Mouse (Mus musculus) gastrocnemius, postnatal 4 days (tissue): ENCODE data around the gene Chd8. TPM values are rescaled to one million over a fixed set of nuclear protein-coding genes. Genes with fewer than 3 reads are reported as not detected.
"Not testable (repeated sequence)": the region's sequence is repeated elsewhere in the genome, so short reads cannot be mapped to it uniquely, and the experiment has no call there.

Experiments used
- DNase-seq, 2 experiments: peaks; one replicate each; pipeline ENCODE4 v3.0.0; 2021 to 2022; ENCODE audit warnings: low spot score in 2 of 2, mixed read lengths in 2 of 2
- long read RNA-seq, 2 experiments: library from polyadenylated mRNA; stranded (forward); transcript quantifications; one replicate each; pipeline ENCODE4 v2.0.0; 2021
- total RNA-seq, 2 experiments: library from RNA; stranded (reverse); gene quantifications; 2 replicates each; pipeline ENCODE4 v1.2.3; 2021

Gene Chd8
- 10 to 100 TPM; 76.4 to 78.8 TPM for total RNA-seq
- long read RNA-seq, experiment 1, partial matches to known transcripts, result 0 of 2 reads
- long read RNA-seq, experiment 1, other reads (novel, unspliced or antisense), result 1 of 2 reads
- long read RNA-seq, experiment 2, partial matches to known transcripts, result 3 of 5 reads
- long read RNA-seq, experiment 2, other reads (novel, unspliced or antisense), result 2 of 5 reads

DNA sequence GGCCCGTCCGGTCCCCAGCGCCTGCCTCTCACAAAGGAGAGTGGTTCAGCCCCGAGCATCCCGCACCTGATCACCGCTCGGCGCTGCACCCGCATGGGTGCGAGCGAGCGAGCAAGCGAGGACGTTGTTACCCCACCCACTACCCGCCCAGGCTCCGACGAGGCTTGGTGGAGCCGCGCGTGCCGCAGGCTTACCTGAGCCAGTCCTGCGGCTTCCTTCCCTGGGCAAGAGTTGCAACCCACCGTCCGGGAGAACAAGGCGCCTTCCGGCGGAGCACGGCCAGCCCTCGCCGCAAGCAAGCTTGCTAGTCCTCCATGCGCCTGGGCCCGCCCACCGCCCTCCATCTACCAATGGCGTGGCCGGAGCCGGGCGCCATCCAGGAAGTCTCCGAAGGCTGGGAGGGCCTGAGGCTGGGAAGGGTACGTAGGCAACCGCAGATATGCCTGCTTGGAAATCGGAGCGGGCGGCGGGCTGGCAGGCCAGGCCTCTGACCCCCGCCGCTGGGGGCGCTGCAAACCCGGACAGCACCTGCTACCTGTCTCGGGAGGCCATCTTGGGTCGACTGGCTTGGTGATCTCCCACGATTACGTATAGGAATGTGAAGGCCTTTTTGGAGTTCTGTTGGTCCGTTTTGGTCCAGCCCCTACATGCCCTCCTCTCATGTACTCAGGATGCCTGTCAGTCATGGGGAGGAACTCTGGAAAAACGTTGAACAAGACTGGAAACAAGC lies at the start of gene Chd8:
Gene Chd8 (minus strand): TSS at position 297 of the 730 bp plus-strand sequence.
- DNase-seq, result peak; percentile 95 to 98

DNA sequence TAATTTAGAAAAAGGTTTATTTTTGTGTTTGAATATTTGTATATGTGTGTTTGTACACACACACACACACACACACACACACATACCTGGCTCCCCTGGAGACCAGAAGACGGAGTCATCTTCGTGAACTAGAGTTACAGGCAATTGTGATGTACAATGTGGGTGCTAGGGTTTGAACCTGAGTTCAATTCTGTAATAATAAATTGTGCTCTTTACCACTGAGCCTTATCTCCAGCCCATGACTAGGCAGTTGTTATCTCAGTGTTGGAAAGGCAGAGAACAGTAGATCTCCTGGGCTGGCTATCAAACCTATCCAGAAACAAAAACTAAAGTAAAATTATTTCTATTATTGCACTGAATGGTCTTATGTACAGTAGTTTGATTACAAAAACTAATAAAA lies 48.5 kb upstream of the Chd8 start:
- DNase-seq, result no peak

DNA sequence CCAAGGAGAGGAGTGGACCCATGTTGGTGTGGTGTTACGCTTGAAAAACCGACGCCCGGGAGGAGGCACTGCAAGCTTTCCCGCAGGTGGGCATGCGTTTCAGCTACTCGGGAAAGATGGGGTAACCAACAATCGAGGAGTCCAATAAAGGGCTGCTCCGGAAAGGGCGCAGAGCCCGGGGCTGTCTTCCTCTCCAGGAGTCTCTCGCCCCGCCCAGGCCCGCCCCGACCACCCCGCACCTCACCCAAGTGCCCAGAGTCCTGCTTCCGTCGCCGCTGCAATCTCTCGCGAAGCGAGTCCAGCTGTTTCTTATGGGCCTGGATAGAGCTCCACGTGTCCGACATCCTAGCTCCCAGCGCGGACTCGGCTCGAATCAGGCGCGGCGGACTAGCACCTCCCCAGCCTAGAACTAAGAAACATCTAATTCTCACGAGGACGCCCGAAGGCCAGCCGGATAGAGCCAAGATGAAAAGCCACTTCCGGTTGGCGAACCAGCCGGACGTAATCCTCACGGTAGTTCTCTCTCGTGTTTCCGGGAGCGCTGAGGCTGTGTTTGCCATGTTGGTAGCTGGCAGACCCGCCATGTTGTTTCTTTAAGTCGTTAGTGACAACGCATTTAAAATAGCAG lies 47.2 kb upstream of the Chd8 start, which contains the start of gene Mettl3:
Gene Mettl3 (minus strand): TSS at position 485 of the 628 bp plus-strand sequence.
- DNase-seq, result peak; percentile 76 to 92

DNA sequence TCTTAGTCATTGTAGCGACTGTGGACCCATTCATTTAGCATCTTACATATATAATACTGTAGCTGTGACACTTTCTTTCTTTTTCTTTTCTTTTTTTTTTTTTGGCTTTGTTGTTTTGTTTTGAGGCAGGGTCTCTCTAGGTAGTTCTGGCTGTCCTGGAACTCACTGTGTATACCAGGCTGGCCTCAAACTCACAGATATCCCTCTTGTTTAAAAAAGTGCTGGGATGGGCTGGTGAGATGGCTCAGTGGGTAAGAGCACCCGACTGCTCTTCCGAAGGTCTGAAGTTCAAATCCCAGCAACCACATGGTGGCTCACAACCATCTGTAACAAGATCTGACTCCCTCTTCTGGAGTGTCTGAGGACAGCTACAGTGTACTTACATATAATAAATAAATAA lies 45.9 kb upstream of the Chd8 start:
- not testable (repeated sequence) for DNase-seq

DNA sequence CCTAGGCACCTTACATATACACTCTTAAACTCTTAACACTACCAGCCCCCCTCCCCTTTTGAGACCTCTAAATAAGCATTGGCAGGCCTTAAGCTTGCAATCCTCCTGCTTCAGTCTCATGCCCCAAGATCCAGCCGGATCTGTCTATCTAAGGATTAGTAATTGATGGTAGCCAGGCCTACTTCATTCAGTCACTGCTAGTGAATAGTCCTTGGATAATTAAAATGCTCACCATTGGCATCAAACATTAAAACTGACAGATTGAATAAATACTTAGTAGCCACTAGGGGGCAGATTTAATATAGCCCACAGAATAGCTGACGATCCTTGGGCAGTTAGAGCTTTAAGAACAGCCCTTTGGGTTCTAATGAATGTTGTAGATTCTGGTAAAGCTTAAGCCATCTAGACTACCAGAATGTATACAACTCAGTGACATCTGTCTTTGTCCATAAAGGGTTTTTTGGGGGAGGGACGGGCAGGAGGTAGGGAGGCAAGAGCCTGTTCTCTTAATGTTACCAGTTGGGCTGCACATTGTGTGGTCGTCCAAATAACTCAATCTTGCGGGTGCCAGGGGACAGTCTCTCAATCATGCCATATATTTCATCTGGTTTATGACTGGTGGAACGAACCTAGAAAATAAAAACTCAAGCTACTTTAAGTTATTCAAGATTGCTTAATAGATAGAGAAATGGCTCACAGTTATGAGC lies 38.1 kb upstream of the Chd8 start:
- DNase-seq, result no peak

DNA sequence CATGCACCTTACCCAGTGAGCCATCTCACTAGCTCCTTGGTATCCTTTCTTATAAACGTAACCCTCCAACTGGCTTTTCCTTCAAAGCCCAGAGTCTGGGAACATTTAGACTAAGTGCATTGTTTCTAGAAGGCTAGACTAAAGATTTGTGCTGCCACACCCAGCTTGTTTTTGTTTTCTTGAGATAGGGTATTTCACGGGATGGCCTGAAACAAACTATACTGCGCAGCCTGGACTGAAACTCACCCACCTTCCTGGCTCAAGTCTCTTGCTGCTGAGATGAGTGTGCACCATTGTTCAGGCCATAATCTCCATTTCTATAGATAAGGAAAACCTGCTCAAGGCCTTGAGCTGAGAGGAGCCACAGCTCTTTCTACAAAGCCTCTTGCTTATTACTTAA lies 26.6 kb upstream of the Chd8 start:
- no peak for DNase-seq

DNA sequence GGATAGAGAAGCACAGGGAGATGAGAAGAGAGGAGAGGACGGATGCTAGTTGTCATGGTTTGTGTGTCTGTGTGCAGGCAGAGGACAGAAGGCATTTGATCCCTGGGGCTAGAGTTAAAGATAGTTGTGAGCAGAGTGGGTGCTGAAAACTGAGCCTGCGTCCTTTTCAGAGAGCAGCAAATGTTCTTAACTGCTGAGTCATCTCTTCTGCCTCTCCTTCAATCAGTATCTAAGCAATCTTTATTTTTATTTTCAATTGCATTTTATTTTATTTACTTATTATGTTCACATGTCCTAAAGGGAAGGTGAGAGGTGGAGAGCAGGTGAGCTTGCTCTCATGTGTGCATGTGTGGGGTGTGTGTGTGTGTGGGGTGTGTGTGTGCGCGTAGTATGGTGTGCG lies 26.0 kb upstream of the Chd8 start:
- no peak for DNase-seq

DNA sequence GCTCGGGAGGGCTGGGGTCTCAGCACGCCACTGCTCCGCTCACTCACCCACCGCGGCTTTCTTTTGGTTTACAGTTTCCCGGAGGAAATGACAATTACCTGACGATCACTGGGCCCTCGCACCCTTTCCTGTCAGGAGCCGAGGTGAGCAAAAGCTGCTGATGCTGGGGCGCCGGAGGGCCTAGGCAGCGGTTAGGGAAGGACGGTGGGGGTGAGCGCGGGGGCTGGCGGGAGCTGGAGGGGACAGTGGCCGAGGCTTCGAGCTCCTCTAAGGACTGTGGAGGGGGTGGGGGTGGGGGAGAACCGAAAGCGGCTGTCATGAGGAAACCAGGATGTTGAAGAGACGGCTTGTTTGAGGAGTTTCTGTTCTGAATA lies 22.2 kb upstream of the Chd8 start:
- no peak for DNase-seq

DNA sequence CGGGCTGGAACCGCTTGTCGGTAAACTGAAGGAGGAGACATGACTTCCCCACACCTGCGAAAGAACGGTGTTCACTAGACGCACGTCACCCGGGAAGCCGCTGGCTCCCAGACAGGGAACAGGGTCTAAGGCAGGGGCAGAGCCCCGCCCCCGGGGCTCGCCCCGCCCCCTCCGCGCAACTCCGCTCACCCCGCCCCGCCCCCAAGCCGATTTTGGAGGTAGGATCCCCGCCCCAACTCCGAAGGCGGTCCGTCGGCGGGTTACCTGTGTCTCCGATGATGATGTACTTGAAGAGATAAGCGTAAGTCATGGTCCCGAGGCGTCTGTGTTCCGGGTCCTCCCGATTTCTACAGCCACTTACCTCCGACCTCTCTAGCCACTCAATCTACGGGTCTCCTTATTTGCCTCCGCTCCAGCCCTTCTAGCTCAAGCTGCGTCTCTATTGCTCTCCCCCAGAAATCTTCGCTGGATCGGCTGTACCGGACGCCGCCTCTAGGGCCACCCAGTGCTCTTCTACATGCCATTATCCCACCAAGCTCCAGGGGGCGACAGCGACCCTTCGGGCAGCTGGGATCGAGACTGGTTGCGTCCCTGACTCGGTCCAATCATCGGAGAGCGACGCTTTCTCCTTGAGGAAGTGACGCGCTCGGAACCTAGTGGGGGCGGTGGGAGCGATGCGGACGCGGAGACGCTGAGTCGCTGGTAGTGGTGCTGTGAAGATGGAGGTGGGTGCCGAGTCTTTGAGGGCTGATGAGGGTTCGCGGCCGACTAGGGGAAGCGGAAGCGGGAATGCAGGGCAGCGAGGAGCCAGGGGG lies 21.6 kb upstream of the Chd8 start, which contains the start of the genes Tox4 and Rab2b:
Gene Tox4 (plus strand): TSS at position 215 of the 815 bp plus-strand sequence.
Gene Rab2b (minus strand): TSS at position 614 of the 815 bp plus-strand sequence.
- DNase-seq, result peak; percentile 91 to 96

DNA sequence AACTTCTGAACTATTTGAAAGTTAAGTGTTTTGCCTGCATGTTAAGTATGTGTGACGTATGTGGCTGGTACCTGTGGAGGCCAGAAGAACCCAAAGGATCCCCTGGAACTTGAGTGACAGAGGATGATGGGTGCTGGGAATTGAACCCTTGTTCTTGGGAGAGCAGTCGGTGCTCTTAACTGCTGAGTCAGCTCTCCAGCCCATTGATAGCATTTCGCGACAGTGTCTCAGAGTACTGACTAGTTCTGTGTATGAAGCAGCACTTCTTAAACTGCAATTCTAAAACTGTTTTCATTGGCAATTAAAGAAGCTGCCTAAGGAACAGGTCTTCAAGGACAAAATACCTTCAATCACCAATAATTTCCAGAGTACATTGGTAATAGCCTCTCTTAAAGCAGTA lies 19.6 kb upstream of the Chd8 start:
- no peak for DNase-seq

DNA sequence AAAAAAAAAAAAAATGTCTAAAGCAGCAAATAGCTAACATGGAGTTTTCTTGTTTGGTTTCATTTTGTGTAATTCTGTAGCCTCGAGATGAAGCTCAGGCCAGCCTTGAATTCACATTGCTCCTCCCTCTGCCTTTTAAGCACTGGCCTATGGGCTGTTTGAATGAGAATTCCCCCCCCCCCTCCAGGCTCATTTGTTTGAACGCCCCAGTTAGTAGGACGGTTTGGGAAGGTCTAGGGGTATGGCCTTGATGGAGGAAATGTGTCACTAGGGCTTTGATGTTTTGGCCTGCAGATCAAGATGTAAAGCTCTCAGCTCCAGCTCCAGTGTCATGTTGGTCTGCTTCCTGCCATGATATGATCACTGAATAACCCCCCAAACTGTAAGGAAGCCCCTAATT lies 15.2 kb upstream of the Chd8 start:
- no peak for DNase-seq

DNA sequence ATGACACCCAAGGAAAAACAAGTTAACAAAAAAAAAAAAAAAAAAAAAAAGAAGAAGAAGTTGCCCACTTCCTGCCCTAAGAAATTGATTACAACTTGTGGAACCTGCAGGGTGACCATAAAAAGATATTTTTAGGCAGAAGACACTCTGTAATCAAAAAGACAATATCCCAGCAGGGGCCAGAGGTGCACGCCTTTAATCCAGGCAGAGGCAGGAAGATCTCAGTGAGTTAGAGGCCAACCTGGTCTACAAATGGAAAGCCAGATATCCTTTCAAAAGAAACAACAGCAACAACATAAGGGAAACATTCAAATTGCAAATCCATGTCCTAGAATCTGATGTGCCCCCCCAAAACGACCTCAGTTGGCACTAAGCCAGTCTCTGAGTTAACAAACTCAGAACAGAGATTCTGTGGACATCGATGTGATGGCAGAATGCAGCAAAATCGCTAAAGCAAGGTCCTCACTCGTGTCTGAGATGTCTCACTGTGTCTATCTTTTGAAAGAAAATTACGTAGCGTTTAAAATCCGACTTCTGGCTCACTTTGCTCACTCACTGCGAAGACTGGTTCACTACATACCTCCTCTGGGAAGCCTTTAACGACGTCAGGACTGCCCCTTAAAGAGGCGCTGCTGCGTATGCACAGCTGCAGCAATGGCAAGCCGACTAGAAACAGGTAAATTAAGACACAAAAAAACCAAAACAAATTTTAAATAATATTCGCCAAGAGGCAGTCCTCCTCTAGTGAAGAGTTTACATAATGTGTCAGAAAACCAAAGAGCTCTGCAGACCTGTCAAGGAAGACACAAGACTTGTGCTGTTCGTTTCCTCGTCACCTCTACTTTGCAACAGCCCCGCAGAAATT lies 1.0 kb downstream of the Chd8 start:
- no peak for DNase-seq

DNA sequence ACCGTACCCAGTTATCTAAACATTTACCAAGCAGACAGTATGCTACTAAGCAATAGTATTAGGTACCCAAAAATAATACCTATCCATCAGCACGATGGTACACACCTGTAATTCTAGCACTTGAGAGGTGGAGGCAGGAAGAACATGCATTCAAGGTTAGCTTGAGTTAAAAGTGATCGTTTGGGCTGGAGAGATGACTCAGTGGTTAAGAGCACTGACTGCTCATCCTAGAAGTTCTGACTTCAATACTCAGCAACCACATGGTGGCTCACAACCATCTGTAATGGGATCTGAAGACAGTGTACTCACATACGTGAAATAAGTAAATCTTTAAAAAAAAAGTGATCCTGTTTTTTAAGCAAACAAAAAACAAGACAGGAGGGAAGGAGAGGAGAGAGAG lies 11.5 kb downstream of the Chd8 start:
- DNase-seq, result no peak

DNA sequence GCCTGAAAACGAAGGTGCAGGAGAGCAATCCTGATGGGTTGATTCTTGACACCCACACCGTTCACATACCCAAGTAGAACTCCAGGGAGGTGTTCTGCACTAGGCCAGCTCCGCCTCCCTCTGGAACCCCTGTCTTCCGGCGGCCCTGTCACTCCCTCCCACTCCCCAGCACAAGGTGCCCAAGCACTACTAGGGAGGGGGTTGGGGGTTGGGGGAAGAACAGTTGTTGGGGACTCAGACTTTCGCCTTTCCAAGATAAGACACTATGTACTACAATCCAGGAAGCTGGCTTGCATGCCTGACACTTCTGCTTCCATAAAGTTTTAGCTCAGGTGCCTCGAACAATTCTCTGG lies 12.9 kb downstream of the Chd8 start:
- DNase-seq, result no peak

DNA sequence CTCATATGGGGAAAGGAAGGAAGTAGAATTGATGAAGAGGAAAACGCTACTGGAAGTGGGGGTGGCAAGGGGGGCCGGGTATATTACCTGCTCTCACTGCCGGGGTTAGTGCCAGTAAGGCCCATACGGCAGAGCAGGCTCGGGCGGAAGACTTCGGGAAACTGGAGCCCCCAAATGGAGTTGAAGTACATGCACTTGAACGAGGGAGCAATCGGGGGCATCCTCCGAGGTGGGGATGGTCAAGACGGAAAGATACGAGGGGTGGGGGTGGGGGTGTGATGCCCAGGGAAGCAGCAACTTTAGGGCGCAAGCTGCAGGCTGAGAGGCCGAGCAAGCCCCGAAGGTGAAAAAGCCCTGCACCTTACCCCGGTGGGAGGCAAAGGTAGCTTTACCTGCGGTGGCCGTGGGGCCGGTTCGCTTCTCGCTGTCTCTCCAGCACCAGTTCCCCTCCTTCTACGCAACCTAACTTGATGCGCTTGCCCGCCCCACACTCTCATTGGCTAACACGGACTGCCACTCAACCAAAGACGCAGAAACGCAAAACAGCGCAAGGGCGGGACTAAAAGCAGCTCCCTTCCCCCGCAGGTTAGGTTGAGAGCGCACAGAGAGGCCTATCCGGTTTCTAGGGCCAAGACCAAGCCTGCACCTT lies 13.4 kb downstream of the Chd8 start:
- DNase-seq, result peak; percentile 92 to 99

DNA sequence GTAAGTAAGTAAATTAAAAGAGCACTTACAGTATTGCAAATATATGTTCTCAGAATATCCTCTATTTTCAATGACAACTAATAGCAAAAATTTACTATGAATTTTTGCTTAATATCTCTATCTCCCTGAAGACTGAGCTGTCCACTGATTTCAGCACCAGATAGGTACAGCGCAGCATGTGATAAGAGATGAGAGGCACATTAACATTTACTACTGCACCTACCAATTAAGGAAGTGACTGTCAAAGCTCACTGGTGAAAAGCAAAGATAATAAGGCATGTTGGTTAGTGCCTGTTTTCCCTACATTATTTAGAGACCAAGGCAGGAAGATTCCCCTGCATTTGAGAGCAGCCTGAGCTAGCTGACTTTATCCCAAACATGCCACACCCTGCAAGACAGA lies 21.4 kb downstream of the Chd8 start:
- DNase-seq, result no peak

DNA sequence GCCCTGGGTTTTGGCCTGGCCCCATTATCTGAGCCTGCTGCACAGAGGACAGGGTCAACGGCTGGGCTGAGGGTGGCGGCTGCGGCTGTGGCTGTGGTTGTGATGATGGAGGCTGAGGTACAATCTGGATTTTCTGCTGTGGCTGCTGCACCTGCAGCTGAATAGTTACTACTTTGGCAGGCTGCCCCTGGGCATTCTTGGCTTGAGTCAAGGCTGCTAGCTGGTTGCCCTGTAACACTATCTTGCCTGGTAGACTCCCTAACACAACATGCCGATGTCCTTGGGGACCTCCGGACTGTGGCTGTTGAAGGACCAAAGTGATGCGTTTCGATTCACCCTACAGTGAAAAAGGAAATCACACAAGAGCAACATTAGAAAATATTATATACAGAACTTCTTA lies 22.4 kb downstream of the Chd8 start:
- peak in 1 of 2 experiments; percentile 14 for DNase-seq

DNA sequence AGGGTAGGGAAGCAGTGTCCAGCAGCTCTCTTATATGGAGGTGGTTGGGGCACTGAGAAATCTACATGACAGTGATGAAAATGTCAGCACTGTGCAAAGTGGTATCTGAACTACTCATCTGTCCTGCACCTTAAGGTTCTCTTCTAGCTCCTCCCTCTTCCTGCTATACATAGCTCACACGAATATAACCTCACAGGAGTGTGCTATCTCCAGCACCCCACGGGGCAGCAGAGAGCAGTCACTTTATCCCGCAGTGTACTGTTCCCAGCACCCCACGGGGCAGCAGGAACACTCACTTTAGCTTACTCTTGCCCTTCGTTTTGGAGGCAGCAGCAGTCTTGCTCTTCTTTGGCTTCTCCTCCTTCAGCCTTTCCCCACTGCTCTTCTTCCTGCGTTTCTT lies 25.3 kb downstream of the Chd8 start:
- DNase-seq, result no peak

DNA sequence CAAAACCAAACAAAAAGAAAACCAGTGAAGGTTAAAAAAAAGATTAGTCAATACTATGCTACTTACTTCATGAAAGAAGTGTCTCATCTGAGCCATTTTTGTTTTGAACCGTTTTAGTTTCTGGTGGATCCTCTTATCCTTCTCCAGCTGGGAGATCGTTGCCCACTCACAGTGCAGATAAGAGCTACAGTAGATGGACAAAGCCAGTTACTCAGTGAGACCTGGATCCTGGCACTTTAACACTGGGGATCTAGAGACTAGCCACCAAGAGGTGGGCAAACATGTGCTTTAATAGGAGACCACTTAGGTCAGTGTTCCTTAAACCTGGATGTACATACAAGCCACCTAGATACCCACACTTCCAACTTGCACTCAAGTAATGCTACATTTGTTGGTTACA lies 31.6 kb downstream of the Chd8 start:
- no peak for DNase-seq

DNA sequence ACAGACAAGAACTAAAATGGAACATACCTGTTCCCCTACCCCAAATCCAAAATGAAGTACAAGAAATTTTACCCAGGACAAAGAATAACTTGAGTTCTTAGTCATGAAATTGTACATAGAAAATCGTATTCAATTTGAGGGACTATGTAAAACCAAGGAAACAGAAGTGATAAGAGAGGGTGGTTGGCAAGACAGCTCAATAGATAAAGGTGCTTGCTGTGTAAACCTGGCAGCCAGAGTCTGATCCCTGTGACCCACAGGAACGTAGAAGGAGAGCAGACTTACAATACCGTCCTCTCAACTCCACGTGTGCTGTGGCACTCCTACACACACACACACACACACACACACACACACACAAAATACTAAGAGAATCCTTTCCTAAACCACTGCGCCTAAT lies 40.3 kb downstream of the Chd8 start:
- no peak for DNase-seq
